Mouse (Mus musculus): ENCODE measurements at regions not wholly inside any gene's neighbourhood (a gene's known extent, or its start where the extent isn't known, plus 50 kb on each side); places are given as distances from the start of the nearest gene placed in this dataset.

DNA sequence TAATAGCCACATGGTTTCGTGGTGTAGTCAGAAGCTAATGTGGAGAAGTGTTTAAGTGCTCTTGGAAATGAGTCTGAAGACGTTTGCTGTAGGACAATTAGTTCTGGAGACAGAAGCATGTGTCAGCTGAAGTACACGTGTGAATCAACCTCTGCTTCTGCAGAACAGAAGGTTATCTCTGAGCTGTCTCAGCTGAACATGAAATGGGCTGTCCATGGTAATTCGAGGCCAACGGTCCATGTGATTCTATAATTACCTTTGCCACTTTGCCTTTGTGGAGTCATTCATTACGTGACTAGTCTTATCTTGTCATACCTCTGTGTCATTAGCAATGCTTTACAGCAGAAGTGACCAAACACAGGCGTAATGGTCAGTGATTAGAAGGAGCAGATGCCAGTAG, 295.6 kb upstream of the Veph1 start:
- DNase-seq: no peak

DNA sequence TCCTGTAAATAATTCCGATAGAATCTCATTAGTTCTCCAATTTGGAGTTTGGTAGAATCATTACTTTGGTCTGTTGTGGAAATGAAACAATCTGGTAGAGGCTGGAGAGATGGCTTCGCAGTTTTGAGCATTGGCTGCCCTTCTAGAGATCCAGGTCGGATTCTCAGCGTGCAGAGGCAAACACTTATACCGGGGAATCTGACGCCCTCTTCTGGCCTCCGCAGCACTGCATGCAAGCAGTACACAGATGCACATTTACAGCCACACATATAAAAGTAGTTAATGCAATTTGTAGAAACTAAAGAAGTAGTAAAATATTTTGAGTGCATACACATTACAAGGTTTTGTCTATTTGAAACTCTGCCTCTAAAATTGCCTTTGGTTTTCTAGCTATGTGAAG, 294.1 kb upstream of the Veph1 start:
- DNase-seq: no peak

DNA sequence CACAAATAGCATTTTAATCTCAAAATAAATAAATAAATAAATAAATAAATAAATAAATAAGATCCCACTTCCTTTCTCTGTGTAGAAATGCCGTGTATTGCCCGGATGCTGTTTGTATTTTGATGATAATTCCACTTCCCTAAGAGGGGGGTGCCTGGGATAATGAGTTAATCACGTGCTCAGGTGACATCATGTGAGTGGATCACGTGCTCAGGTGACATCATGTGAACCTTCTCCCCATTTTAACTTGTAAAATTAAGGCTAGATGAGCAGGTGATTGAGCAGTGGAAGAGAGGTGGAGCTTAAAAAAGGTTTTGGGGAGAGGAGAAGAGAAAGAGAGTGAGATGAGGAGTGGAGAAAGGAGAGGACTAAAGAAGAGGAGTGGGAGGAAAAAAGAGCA, 292.8 kb upstream of the Veph1 start:
- DNase-seq: no peak

DNA sequence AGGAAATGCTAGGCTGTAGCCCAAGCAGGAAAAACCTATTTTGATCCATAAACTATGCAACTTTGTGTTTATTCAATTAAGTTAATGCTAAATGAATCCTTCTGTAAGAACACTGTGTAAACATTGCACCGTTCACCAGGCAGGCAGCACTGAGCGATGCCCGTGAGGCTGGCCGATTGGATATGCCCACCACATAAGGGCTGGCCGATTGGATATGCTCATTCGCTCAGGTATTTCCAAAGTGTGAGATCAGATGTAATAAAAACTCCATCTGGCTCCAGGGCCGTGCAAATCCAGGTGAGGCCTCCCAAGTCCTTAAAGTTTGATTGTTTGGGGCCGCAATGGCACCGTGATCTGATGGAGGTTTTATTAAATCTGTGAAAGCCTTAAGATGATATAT, 288.2 kb upstream of the Veph1 start:
- no peak for DNase-seq

DNA sequence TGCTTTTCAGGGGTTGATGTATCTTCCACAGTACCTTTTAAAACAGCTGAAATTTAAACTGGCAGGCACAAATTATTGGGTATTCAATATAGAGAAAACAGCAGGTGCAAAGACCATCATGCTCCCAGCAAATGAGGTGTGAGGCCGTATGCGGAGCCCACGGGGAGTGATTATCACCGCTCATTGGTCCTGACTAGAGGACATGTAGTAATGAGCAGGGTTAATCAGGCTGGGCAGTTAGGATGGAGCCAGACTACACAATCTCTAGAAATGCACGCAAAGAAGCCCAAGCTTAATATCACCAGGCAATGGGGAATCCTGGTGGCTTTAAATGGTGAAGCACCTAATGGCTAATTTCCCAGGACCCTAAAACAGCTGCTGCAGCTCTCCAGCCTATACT, 287.5 kb upstream of the Veph1 start:
- no peak for DNase-seq

DNA sequence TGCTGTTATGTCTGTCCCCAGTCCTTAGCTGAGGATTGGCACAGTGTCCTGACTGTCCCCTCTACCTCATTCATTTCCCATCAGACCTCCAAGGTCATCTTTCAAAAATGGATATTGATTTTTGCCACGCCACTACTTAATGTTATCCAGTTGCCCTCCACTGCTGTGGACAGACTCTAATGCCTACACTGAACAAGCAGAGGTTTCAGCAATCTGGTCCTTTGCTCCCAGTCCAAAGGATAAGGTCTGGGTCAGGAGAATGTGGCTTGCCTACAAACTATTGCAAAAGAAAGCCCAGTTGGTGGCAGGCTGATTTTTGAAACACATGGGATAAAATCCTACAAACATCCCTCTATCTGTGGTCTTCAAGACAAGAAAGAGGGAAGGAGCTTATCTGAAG, 280.0 kb upstream of the Veph1 start:
- no peak for DNase-seq

DNA sequence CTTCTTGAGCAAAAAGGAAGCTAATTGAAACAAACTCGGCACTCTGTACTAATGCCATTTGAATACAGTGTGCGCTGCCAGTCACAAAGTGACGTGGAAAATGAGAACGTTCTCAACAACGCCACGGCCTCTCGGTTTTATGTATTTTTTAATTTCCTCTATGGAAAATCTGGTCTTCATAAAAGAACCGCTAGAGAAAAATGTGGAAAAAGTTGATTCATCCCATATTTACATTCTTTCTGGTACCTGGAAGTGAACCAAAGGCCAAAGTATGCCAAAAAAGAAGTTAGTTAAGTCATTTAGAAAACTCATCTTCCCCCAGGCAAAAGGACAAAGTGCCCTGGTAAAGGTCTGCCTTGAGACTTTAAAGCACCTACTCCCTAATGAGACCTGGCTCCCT, 277.7 kb upstream of the Veph1 start:
- no peak for DNase-seq

DNA sequence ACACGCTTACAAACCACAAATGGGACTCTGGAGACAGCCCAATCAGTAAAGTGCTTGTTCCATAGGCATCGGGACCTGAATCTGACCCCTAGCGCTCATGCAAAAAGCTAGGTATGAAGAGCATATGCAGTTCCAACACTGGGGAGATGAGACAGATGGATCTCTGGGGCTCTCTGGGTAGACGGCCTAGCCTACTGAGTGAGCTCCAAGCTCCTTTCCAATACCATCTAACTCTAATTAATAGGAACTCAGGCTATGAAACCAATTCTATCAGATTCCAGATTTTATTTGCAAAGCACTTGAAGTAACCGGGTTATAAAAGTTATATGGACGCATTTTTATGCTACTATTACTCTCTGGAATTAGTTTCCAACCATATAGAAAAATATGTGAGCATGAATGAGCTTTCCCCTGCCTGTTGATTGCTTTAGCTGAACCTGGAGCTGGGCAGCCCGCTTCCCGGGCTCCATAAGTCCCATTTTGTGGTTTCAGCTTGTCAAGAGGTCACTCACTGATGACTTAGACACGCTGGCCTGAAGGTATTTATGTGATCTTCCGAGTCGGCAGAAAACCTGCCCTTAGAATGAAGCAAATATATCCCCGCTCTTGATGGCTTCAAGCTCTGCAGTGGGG, 276.4 kb upstream of the Veph1 start:
- no peak for DNase-seq

DNA sequence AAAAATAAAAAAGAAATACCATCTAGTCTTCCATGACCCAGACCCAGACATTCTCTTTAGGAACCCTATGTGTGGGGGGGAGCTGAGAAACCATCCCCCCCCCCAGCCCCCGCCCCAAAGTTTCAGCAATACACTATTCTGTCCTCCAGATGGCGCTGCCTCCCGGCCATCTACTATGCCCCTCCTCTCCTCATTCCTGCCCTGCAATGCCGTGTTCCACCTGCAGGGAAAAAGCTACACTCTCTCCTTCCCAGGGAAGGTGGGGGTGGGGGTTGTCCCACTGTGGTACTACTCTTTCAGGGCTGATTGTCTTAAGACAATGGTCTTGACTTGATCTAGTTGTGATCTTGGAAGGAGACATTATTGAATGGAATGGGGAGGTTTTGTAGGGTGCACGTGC, 273.7 kb upstream of the Veph1 start:
- no peak for DNase-seq

DNA sequence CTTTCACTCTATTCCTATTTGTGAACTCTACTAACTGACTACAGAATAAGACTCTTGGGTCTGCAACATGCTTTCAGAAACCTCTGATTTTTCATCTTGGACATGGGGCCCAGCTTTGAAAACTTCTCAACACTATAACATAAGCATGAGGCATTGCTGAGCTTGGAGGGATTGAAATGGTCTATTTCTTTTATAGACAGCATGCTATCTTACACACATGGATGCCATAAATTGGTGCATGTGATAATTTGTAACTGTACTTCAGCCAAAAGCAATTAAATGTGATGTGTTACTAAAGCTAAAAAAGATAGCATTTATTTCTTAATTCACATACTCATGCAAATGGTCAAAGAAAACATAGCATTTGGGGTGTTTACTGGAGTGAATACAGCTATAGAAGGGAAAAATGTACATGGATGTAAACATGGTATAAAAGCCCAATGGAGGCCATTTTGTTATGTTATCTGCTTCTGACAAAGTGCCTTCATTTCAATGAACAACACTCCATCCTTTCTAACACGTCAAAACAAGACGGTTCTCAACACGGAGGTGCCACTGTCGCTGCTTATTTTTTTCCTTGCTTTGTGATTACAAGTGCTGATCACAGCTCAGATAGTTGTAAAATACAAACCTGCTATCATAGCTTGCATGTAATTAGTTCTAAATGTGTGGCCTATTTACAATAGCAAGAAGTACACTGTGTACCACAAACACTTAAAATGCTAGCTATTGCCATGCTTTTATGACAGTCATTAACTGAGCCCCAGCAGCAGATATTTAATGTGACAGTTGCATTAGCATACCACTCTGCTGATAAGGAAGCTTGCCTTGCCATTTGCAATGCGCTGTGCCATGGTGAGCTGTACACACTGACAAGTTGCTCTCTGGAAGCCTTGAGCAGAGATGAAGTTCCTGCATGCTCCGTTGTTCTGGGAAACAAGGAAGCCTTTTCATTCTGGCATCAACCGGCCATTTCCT, 267.9 kb upstream of the Veph1 start:
- no peak for DNase-seq

DNA sequence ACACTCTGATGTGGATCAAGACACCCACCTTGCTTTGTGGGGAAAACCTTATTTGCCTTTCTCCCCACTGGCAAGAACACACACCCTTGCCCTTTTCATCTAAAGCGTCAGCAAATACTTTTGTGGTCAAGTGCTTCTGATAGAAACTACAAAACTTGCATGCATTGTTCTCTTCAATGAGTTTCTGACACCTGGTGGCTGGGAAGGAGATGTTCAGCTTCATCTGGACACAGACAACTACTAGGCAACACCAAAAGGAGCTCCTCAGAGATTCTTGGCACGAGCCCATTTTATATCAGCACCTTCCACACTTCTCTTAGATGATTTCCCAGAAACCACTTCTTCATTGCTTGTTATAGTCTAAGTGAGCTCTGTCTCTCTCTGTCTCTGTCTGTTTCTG, 266.7 kb upstream of the Veph1 start:
- no peak for DNase-seq

DNA sequence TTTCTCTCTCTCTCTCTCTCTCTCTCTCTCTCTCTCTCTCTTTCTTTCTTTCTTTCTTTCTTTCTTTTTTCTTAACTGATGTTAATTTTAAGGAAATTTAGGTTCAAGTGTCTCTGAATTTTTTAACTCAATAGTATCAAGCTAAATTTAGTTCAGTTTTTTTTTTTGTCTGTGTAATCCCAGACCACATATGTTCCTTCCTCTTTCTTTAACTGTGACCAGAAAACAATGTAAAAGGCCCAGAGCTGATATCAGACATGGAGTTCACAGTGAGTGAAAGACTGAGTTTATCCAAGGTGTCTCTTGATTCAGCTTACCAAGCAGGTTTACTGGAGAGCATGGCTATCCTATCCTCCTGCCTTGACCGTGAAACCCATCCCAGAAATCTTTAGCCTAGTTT, 258.9 kb upstream of the Veph1 start:
- no peak for DNase-seq

DNA sequence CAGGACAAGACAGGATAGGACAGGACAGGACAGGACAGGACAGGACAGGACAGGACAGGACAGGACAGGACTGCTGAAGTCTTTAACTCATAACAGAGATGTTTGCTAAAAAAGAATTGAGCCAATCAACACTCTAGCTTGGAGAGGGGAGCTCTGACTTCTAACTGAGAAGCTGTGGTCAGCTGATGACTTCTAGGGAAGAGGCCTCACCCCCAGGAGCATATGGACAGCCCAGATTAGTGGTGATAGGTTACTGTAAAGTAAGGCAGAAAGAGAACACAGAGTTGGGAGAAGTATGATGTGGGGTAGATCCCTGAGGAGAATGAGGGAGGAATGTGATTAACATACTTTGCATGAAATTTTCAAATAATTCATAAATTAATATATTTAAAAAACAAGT, 254.3 kb upstream of the Veph1 start:
- no peak for DNase-seq

DNA sequence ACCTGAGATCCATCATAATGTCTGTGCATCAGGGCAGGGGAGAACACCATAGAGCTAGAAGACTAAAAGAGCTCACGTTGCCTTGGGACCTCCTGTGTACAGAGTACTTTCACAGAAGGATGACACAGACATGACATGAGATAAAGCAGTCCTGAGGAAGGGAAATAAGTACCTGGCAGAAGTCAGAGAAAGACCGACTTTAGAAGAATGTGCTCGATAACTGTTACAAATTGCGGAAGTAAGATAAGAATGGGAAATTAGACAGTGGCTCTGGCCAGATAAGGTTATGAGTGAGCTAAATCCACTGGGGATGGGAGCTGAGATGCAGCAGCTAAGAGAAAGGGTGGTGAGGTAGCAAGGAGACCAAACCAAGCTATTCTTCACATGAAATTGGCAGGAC, 249.9 kb upstream of the Veph1 start:
- no peak for DNase-seq

DNA sequence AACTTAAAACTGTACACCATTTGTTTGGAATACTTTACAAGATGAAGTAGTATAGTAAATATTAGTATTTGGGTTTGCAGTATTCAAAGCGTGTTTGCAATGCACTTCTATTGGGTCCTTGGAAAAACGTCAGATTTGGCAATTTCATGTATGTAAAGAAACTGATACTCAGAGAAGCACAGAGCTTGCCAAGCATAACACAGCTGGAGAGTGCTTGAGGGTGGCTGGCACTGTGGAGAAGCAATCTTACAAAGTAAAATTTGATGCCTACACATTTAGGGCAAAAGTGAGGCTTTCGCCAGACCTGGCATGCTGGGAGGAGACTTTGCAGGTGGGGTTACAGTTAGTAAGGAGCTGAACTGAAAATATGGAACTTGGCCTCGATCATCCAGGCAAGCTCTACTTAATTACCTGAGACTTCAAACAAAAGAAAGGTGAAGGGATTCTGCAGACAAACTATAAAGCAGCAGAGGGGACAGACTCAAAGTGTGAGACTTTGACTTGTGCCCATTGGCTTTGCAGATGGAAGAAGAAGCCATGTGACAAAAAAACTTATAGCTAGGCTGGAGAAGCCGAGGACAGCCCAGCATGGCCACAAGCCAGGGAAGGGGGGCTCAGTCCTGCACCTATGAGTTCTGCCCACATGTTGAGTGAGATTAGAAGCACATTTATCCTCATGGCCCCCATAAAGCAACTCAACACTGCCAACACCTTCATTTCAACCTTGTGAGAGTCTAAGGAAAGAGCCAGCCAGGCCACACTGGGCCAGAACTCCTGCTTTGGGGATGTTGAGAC, 247.7 kb upstream of the Veph1 start:
- DNase-seq: no peak

DNA sequence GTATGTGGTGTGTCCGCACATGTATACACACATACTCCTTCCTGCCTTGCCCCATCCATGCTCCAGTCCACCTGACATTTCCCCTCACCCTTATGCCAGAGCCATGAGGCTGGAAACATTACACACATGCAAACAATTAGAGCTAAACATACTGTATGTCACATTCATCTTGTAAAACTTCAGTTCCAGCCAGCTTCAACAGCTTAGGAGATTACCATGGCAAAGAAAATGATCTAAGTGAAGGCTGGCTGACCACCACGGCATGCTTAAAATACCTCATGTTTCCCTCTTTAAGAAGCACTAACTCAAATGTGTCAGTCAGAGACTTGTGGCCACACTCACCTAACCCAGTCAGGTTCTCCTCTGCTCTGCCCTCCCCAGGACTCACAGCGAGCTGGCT, 246.2 kb upstream of the Veph1 start:
- no peak for DNase-seq

DNA sequence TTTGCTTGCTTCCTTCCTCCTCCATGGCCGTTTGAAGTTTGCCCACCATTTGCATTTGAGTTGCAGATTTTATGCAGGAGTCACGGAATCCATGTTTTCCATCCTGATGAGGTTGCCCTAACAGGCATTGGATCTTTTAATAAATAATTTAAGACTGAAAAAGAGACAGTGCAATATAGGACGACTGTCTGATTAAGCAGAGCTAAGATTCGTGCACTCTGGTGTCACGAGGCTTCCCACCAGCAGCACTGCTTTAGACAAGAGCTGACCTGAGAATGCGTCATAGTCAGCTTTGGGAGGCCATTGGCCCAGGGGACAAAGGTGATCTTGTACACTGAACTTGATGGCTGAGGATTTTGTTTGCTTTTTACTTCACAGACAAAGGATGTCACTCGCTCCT, 241.3 kb upstream of the Veph1 start:
- no peak for DNase-seq

DNA sequence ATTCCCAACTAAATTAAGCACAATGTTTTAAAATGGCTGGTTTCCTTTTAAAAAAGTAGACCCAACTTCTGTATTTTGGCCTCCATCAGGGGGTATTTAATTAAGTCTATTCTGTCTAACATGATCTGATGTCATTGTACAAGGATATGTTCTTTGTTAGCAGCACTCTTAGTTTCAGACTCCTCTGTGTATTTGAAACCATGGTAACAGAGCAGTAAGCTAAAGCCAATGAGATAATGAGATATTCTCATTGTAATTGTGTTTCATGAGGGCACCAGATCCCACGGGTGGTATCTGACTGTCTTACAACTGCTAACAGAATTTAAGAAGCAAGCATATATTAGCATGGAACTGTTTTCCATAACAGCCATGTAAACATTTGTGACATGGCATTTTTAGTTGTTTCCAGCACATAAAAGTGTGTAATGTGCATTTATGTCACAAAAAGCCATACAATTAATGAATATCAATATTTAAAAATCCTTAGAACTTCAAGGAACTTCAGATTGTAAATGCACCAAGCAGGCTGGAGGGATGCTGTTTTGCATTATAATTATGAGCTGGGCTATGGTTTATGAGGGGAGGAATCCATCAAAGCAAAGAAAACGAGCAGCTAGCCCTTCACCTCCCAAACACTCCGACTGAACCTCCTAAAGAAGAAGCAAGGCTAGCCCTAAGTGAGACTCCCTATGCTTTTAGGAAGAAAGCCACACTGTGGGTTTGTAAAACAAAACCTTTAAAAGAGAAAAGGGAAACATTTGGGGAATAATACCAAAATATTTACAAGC, 240.7 kb upstream of the Veph1 start:
- no peak for DNase-seq

DNA sequence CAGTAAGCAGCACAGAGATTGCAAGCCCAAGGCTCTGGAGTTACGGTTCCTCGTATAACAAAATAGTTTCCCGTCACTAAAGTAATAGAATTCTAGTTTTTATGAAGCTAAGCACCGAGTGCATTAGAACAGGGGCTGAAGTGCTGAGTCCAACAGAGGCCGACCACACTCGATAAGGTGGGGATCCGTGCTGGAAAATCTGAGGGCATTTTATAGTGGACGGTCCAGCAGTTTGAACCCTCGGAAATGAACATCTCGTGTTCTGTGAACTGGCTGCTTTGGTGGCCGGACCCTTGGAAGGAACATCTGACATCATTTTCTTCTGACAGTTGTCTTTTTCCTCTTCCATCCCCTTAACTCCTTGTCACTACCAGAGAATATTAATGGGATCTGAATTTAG, 240.0 kb upstream of the Veph1 start:
- no peak for DNase-seq

DNA sequence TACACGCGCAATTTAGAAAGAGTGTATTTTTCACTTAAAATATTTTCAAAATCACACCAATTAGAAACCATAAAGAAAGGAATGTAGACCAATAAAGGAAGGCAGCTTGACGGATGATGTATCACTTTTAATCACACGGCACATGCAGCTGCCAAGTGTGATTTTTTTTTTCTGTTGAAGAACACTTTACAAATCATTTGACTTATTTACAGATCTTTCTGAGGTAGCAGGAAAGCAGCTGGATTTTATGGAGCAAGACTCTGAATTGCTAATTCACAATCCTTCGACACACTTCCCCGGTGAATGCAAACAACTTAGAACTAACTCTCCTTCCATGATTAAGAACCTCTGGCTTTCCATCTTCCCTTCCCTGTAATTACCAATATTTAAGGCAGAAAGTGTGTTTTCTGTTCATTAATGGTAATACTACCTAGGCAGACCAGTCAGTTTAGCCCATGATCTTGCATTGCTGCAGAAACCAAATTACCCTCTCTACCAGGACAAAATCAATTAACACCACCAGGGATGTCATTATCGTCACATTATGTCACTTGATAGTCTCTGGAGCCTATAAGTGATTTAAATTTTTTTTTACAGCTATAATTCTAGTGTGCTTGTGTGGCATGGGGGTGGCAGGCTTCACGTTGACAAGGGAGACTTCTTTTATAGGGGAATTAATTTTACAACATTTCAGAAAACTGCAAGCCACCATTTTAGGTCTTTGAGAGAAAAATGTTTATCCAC, 239.3 kb upstream of the Veph1 start:
- DNase-seq: no peak

DNA sequence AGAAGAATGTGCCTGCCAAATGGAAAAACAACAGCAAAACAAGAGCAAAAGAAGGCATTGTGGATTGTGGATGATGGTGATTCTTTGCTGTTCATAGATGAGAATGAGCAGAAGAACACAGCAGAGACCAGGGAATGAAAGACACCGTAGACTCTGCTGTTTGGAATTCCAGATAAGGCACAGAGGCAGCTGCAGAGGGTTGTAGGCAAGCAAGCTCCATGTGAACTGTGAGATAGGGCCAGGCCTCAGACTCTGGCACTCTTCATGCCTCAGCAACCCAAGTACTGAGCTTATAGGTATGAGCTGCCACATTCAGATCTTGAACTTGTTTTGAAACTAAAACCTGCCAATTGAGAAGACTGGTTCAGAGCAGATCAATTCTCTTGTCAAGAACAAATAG, 223.3 kb upstream of the Veph1 start:
- no peak for DNase-seq

DNA sequence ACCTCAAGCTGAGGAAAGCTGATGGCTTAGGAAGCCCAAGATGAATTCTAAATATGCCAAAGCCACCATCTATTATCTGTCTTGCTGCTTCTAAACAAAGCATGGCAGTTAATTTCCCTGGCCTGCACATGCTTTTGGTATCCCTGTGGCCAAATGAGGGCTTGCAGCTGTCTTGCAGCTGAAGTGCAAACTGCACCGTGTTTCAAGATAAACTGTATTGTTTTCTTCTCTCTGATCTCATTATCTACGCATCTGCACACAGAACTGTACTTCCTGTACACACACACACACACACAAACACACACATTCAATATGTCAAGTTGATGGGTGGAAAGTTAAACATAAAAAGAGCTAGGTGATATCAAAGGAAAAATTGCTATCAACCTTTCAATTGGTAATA, 221.7 kb upstream of the Veph1 start:
- DNase-seq: no peak

Data from layer of hippocampus, postnatal 36 days (tissue).